Mouse (Mus musculus) erythroblast, embryonic 14.5 days (primary cell): Measurements from ENCODE around the gene Crabp1.

Source experiments
- GATA1 ChIP-seq: IDR thresholded peaks from 2 replicates; pipeline ENCODE4 v1.6.1; 2012; ENCODE audit warnings: low read length, inconsistent platforms, mixed read lengths
- TAL1 ChIP-seq: IDR thresholded peaks from 3 replicates; pipeline ENCODE4 v1.6.1; 2012; ENCODE audit warnings: low read length, inconsistent platforms, mixed read lengths

- TF ChIP-seq GATA1 (no peak), TAL1 (no peak)
These were observed 25.7 kb downstream of the Crabp1 start for GRCm38 (mm10) chr9:54790271-54790670.
